Mouse (Mus musculus) limb, embryonic 14.5 days (tissue): ENCODE data around the gene Ttc36. TPM values are rescaled to one million over a fixed set of nuclear protein-coding genes. Genes with fewer than 3 reads are reported as not detected.

Experiments
- ATAC-seq: fragments of 200-750 bp; cut with Nextera tagmentation; 2 replicates; pipeline ENCODE4 v1.8.0; 2017; ENCODE audit warnings: low read depth, moderate number of reproducible peaks, moderate TSS enrichment; ENCODE audit not compliant: low FRiP score
- DNase-seq: peaks from one replicate; pipeline ENCODE4 v3.0.0-alpha.2; 2015; ENCODE audit warnings: low spot score
- H3K27ac ChIP-seq: fragments of 300-500 bp; sonication (generic); replicated peaks from 2 replicates; pipeline ENCODE4 v1.5.1; 2014; ENCODE audit warnings: low read depth, mild to moderate bottlenecking, low read length, moderate library complexity, mixed read lengths
- H3K27me3 ChIP-seq: fragments of 300-500 bp; sonication (generic); 2 replicates; pipeline ENCODE4 v1.6.1; 2014; ENCODE audit warnings: low read length, mixed read lengths; ENCODE audit not compliant: control insufficient read depth, insufficient read depth
- H3K36me3 ChIP-seq: fragments of 300-500 bp; sonication (generic); 2 replicates; pipeline ENCODE4 v1.6.1; 2014; ENCODE audit warnings: mild to moderate bottlenecking, low read length, moderate library complexity, mixed read lengths; ENCODE audit not compliant: control insufficient read depth, insufficient read depth
- H3K4me1 ChIP-seq: fragments of 300-500 bp; sonication (generic); 2 replicates; pipeline ENCODE4 v1.6.1; 2014; ENCODE audit warnings: antibody characterized with exemption, low read length, mixed read lengths; ENCODE audit not compliant: control insufficient read depth, insufficient read depth
- H3K4me2 ChIP-seq: fragments of 300-500 bp; sonication (generic); replicated peaks from 2 replicates; pipeline ENCODE4 v1.6.1; 2014; ENCODE audit warnings: low read depth, mild to moderate bottlenecking, low read length, moderate library complexity; ENCODE audit not compliant: severe bottlenecking
- H3K4me3 ChIP-seq: fragments of 300-500 bp; sonication (generic); replicated peaks from 2 replicates; pipeline ENCODE4 v1.5.1; 2014; ENCODE audit warnings: low read length
- H3K9ac ChIP-seq: fragments of 300-500 bp; sonication (generic); 2 replicates; pipeline ENCODE4 v1.6.1; 2014; ENCODE audit warnings: mild to moderate bottlenecking, low read depth, low read length, moderate library complexity; ENCODE audit not compliant: severe bottlenecking
- H3K9me3 ChIP-seq: fragments of 300-500 bp; sonication (generic); 2 replicates; pipeline ENCODE4 v1.6.1; 2016; ENCODE audit warnings: low read length; ENCODE audit not compliant: control insufficient read depth
- POLR2A ChIP-seq: fragments of 200-500 bp; IDR thresholded peaks from 2 replicates; pipeline ENCODE4 v1.8.0; 2012; ENCODE audit warnings: inconsistent platforms, mild to moderate bottlenecking, moderate library complexity, borderline replicate concordance; ENCODE audit not compliant: insufficient read depth, insufficient read length; ENCODE audit errors: extremely low read depth
- WGBS: fragments of 180-500 bp; shearing (Covaris S2); extraction: QIAGEN DNeasy Blood & Tissue Kit; methylation state at CpG from one replicate; pipeline ENCODE4 v1.1.7; 2014; 5-methylcytosine and 5-hydroxymethylcytosine counted together
- polyA plus RNA-seq, 2 experiments: library from polyadenylated mRNA; depleted of rRNA in 1 of 2; stranded (reverse) in 1 of 2; unstranded in 1 of 2; fragments of >200 nt; fragmentation: Nextera tagmentation in 1 of 2; extraction: Ambion mirVana in 1 of 2; gene quantifications; 2 replicates each; pipeline versions ENCODE4 v1.2.1 to v1.2.3; 2012 to 2014

The Ttc36 gene
- polyA plus RNA-seq, 2 experiments: 0.34 to 0.47 TPM

- no peak for TF ChIP-seq POLR2A
- ATAC-seq: no peak
- Histone ChIP-seq H3K9me3 (no peaks in the 10 kb centered on the region), H3K9ac (no peak overlapping the region), H3K36me3 (peaks cover 98% of the 10 kb centered on the region), H3K4me2 (no peak overlapping the region), H3K27ac (no peak overlapping the region), H3K4me3 (no peak overlapping the region), H3K27me3 (no peaks in the 10 kb centered on the region), H3K4me1 (no peaks in the 10 kb centered on the region)
- 81% methylated on average over 2 of the region's 2 CpGs for WGBS
- no peak for DNase-seq
Measured at GRCm38 (mm10) chr9:44830506-44830905, 27.6 kb upstream of the Ttc36 start.

GRCm38 (mm10) chr9:44828944-44829343 lies 26.1 kb upstream of the Ttc36 start:
- no peak for TF ChIP-seq POLR2A
- H3K27ac ChIP-seq: no peak overlapping the region
- DNase-seq (no peak), ATAC-seq (no peak)
- H3K9ac ChIP-seq: no peak overlapping the region
- no peaks in the 10 kb centered on the region for H3K9me3 ChIP-seq
- H3K4me1 ChIP-seq: no peaks in the 10 kb centered on the region
- WGBS: 95% methylated on average over 11 of the region's 11 CpGs
- no peak overlapping the region for H3K4me2 ChIP-seq
- peaks cover 98% of the 10 kb centered on the region for H3K36me3 ChIP-seq
- H3K27me3 ChIP-seq: no peaks in the 10 kb centered on the region
- no peak overlapping the region for H3K4me3 ChIP-seq

GRCm38 (mm10) chr9:44826660-44827059 lies 23.8 kb upstream of the Ttc36 start:
- WGBS: 59% methylated on average over 7 of the region's 7 CpGs
- H3K9me3 ChIP-seq: no peaks in the 10 kb centered on the region
- TF ChIP-seq POLR2A: no peak
- no peaks in the 10 kb centered on the region for H3K27me3 ChIP-seq
- no peak overlapping the region for H3K4me3 ChIP-seq
- no peaks in the 10 kb centered on the region for H3K4me1 ChIP-seq
- H3K9ac ChIP-seq: no peak overlapping the region
- no peak for DNase-seq
- ATAC-seq: no peak
- H3K4me2 ChIP-seq: no peak overlapping the region
- H3K36me3 ChIP-seq: peaks cover 99% of the 10 kb centered on the region
- H3K27ac ChIP-seq: no peak overlapping the region

GRCm38 (mm10) chr9:44819920-44820827 lies 17.3 kb upstream of the Ttc36 start:
- no peak for DNase-seq
- H3K9me3 ChIP-seq: no peaks in the 10 kb centered on the region
- H3K4me2 ChIP-seq: no peak overlapping the region
- no peaks in the 10 kb centered on the region for H3K27me3 ChIP-seq
- 94% methylated on average over 15 of the region's 15 CpGs for WGBS
- no peak overlapping the region for H3K27ac ChIP-seq
- H3K9ac ChIP-seq: no peak overlapping the region
- H3K4me3 ChIP-seq: no peak overlapping the region
- peaks cover 99% of the 10 kb centered on the region for H3K36me3 ChIP-seq
- no peaks in the 10 kb centered on the region for H3K4me1 ChIP-seq
- ATAC-seq: no peak
- no peak for TF ChIP-seq POLR2A

- no peak for DNase-seq
- Histone ChIP-seq H3K9me3 (no peaks in the 10 kb centered on the region), H3K4me2 (no peak overlapping the region), H3K27me3 (no peaks in the 10 kb centered on the region), H3K9ac (no peak overlapping the region), H3K36me3 (peaks cover 99% of the 10 kb centered on the region), H3K27ac (no peak overlapping the region), H3K4me1 (no peaks in the 10 kb centered on the region), H3K4me3 (no peak overlapping the region)
- ATAC-seq: no peak
- no peak for TF ChIP-seq POLR2A
- 83% methylated on average over 5 of the region's 5 CpGs for WGBS
Measured at GRCm38 (mm10) chr9:44817522-44817921, 14.7 kb upstream of the Ttc36 start.
